Mouse (Mus musculus): Measurements from ENCODE around the gene Gucy2f.

DNA sequence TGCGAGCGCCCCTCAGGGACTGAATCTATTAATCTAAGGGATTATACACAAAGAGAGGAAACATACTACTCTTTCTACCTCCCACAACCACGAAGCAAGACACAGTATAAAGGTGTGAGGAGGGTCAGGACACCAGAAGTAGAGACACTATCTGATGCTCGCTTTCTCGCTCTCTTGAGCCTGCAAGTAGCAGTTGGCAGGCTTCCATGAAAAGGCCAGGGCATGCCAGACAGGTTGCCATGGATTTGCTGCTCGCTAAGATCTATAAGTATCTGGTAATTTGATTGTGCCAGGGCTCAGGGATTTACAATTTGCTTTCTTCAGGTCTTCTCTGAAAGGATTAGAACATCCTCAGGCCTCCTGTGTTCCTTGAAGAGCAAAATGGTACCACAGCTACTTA lies 85.5 kb downstream of the Gucy2f start:
- TF ChIP-seq RAD21 (IDR thresholded peaks at IDR 0.05; ENCODE audit: low read depth, low read length) (no peak), BHLHE40 (IDR thresholded peaks at IDR 0.05; ENCODE audit: low read depth, low read length) (no peak), JUN (IDR thresholded peaks at IDR 0.05; ENCODE audit: insufficient read depth, low read depth, low read length) (no peak), CTCF (conservative IDR thresholded peaks at IDR 0.05 in 1 of 2, IDR thresholded peaks at IDR 0.05 in 1 of 2; ENCODE audit: low read depth in 2 of 2, low read length in 2 of 2) (no peak)

Measured in CH12.LX (cell line).